Mouse (Mus musculus) myocyte (in vitro differentiated cells): ENCODE measurements around the gene Atl2.

Source experiments
- E2F4 ChIP-seq: IDR thresholded peaks from one replicate; pipeline ENCODE4 v1.6.1; 2011; ENCODE audit warnings: mild to moderate bottlenecking, control low read depth, moderate library complexity; ENCODE audit not compliant: insufficient read depth
- MAX ChIP-seq: IDR thresholded peaks from one replicate; pipeline ENCODE4 v1.6.1; 2011; ENCODE audit warnings: low read depth, mild to moderate bottlenecking, control low read depth
- POLR2A ChIP-seq: IDR thresholded peaks from one replicate; pipeline ENCODE4 v1.6.1; 2011; ENCODE audit warnings: low read depth, mild to moderate bottlenecking, control low read depth, moderate library complexity; ENCODE audit not compliant: insufficient read length
- TCF12 ChIP-seq: IDR thresholded peaks from one replicate; pipeline ENCODE4 v1.6.1; 2011; ENCODE audit warnings: mild to moderate bottlenecking, control low read depth; ENCODE audit not compliant: poor library complexity, insufficient read depth, severe bottlenecking
- TCF3 ChIP-seq: IDR thresholded peaks from one replicate; pipeline ENCODE4 v1.6.1; 2011; ENCODE audit warnings: low read depth, control low read depth; ENCODE audit not compliant: insufficient read length
- USF1 ChIP-seq: IDR thresholded peaks from one replicate; pipeline ENCODE4 v1.6.1; 2011; ENCODE audit warnings: low read depth, mild to moderate bottlenecking, control low read depth, moderate library complexity

GRCm38 (mm10) chr17:79848385-79848784 lies 47.5 kb downstream of the Atl2 start:
- no peak for TF ChIP-seq POLR2A
- TF ChIP-seq TCF12 = no peak
- no peak for TF ChIP-seq USF1
- no peak for TF ChIP-seq E2F4
- no peak for TF ChIP-seq MAX
- TF ChIP-seq TCF3 = no peak
